Mouse (Mus musculus): ENCODE results near the gene Kalrn. TPM values are rescaled to one million over a fixed set of nuclear protein-coding genes. Genes with fewer than 3 reads are reported as not detected.

Gene Kalrn
- polyA plus RNA-seq, 1 experiment from 2014 or later: 22.4 TPM

GRCm38 (mm10) chr16:34120801-34121201, 452.5 kb downstream of the Kalrn start:
- H3K4me1 ChIP-seq (replicated peaks; ENCODE audit: control insufficient read depth, insufficient read depth, low read length): no peaks in the 10 kb centered on the region
- no peak for ATAC-seq (replicated peaks; ENCODE audit: low FRiP score)
- no peaks in the 10 kb centered on the region for H3K36me3 ChIP-seq (ENCODE audit: control insufficient read depth, insufficient read depth, low read length)
- H3K9ac ChIP-seq (ENCODE audit: low read length): no peak overlapping the region
- no peak overlapping the region for H3K27ac ChIP-seq (ENCODE audit: low read depth, low read length)
- DNase-seq (ENCODE audit: low spot score): peak; percentile 30
- no peaks in the 10 kb centered on the region for H3K9me3 ChIP-seq (ENCODE audit: control insufficient read depth, low read length)
- no peak overlapping the region for H3K4me3 ChIP-seq (ENCODE audit: low read depth, low read length)
- no peaks in the 10 kb centered on the region for H3K27me3 ChIP-seq (ENCODE audit: control insufficient read depth, insufficient read depth, low read length)
- 85% methylated on average over 9 of the region's 9 CpGs for WGBS
- H3K4me2 ChIP-seq (ENCODE audit: low read depth, low read length, severe bottlenecking): no peak overlapping the region

GRCm38 (mm10) chr16:34119844-34120243, 453.5 kb downstream of the Kalrn start:
- ATAC-seq (replicated peaks; ENCODE audit: low FRiP score) (no peak), DNase-seq (ENCODE audit: low spot score) (no peak)
- WGBS: 86% methylated on average over 7 of the region's 7 CpGs
- Histone ChIP-seq H3K9me3 (ENCODE audit: control insufficient read depth, low read length) (no peaks in the 10 kb centered on the region), H3K4me2 (ENCODE audit: low read depth, low read length, severe bottlenecking) (no peak overlapping the region), H3K27me3 (ENCODE audit: control insufficient read depth, insufficient read depth, low read length) (no peaks in the 10 kb centered on the region), H3K27ac (ENCODE audit: low read depth, low read length) (no peak overlapping the region), H3K9ac (ENCODE audit: low read length) (no peak overlapping the region), H3K36me3 (ENCODE audit: control insufficient read depth, insufficient read depth, low read length) (no peaks in the 10 kb centered on the region), H3K4me1 (replicated peaks; ENCODE audit: control insufficient read depth, insufficient read depth, low read length) (no peaks in the 10 kb centered on the region), H3K4me3 (ENCODE audit: low read depth, low read length) (no peak overlapping the region)

GRCm38 (mm10) chr16:34119370-34119769, 454.0 kb downstream of the Kalrn start:
- 16% methylated on average over 2 of the region's 2 CpGs for WGBS
- no peak overlapping the region for H3K4me2 ChIP-seq (ENCODE audit: low read depth, low read length, severe bottlenecking)
- no peaks in the 10 kb centered on the region for H3K4me1 ChIP-seq (replicated peaks; ENCODE audit: control insufficient read depth, insufficient read depth, low read length)
- DNase-seq (ENCODE audit: low spot score): peak; percentile 57
- H3K9ac ChIP-seq (ENCODE audit: low read length): no peak overlapping the region
- no peaks in the 10 kb centered on the region for H3K36me3 ChIP-seq (ENCODE audit: control insufficient read depth, insufficient read depth, low read length)
- ATAC-seq (replicated peaks; ENCODE audit: low FRiP score): no peak
- no peak overlapping the region for H3K27ac ChIP-seq (ENCODE audit: low read depth, low read length)
- no peaks in the 10 kb centered on the region for H3K9me3 ChIP-seq (ENCODE audit: control insufficient read depth, low read length)
- no peaks in the 10 kb centered on the region for H3K27me3 ChIP-seq (ENCODE audit: control insufficient read depth, insufficient read depth, low read length)
- no peak overlapping the region for H3K4me3 ChIP-seq (ENCODE audit: low read depth, low read length)

- no peaks in the 10 kb centered on the region for H3K9me3 ChIP-seq (ENCODE audit: control insufficient read depth, low read length)
- no peak for ATAC-seq (replicated peaks; ENCODE audit: low FRiP score)
- H3K36me3 ChIP-seq (ENCODE audit: control insufficient read depth, insufficient read depth, low read length): no peaks in the 10 kb centered on the region
- H3K4me3 ChIP-seq (ENCODE audit: low read depth, low read length): no peak overlapping the region
- no peaks in the 10 kb centered on the region for H3K27me3 ChIP-seq (ENCODE audit: control insufficient read depth, insufficient read depth, low read length)
- H3K9ac ChIP-seq (ENCODE audit: low read length): no peak overlapping the region
- no peaks in the 10 kb centered on the region for H3K4me1 ChIP-seq (replicated peaks; ENCODE audit: control insufficient read depth, insufficient read depth, low read length)
- no peak overlapping the region for H3K27ac ChIP-seq (ENCODE audit: low read depth, low read length)
- DNase-seq (ENCODE audit: low spot score): peak; percentile 77
- WGBS: 1% methylated on average over 3 of the region's 3 CpGs
- no peak overlapping the region for H3K4me2 ChIP-seq (ENCODE audit: low read depth, low read length, severe bottlenecking)
Measured at GRCm38 (mm10) chr16:34114665-34115064, 458.7 kb downstream of the Kalrn start.

- no peaks in the 10 kb centered on the region for H3K27me3 ChIP-seq (ENCODE audit: control insufficient read depth, insufficient read depth, low read length)
- H3K9me3 ChIP-seq (ENCODE audit: control insufficient read depth, low read length): no peaks in the 10 kb centered on the region
- 86% methylated on average over 9 of the region's 9 CpGs for WGBS
- H3K4me2 ChIP-seq (ENCODE audit: low read depth, low read length, severe bottlenecking): no peak overlapping the region
- DNase-seq (ENCODE audit: low spot score) (no peak), ATAC-seq (replicated peaks; ENCODE audit: low FRiP score) (no peak)
- no peak overlapping the region for H3K27ac ChIP-seq (ENCODE audit: low read depth, low read length)
- no peak overlapping the region for H3K9ac ChIP-seq (ENCODE audit: low read length)
- no peaks in the 10 kb centered on the region for H3K36me3 ChIP-seq (ENCODE audit: control insufficient read depth, insufficient read depth, low read length)
- H3K4me3 ChIP-seq (ENCODE audit: low read depth, low read length): no peak overlapping the region
- no peaks in the 10 kb centered on the region for H3K4me1 ChIP-seq (replicated peaks; ENCODE audit: control insufficient read depth, insufficient read depth, low read length)
Measured at GRCm38 (mm10) chr16:34113150-34113549, 460.2 kb downstream of the Kalrn start.

GRCm38 (mm10) chr16:34112490-34112889, 460.8 kb downstream of the Kalrn start:
- no peak for DNase-seq (ENCODE audit: low spot score)
- Histone ChIP-seq H3K27ac (ENCODE audit: low read depth, low read length) (no peak overlapping the region), H3K4me1 (replicated peaks; ENCODE audit: control insufficient read depth, insufficient read depth, low read length) (no peaks in the 10 kb centered on the region), H3K9me3 (ENCODE audit: control insufficient read depth, low read length) (no peaks in the 10 kb centered on the region), H3K4me3 (ENCODE audit: low read depth, low read length) (no peak overlapping the region), H3K27me3 (ENCODE audit: control insufficient read depth, insufficient read depth, low read length) (no peaks in the 10 kb centered on the region), H3K4me2 (ENCODE audit: low read depth, low read length, severe bottlenecking) (no peak overlapping the region), H3K36me3 (ENCODE audit: control insufficient read depth, insufficient read depth, low read length) (no peaks in the 10 kb centered on the region), H3K9ac (ENCODE audit: low read length) (no peak overlapping the region)
- 25% methylated on average over 5 of the region's 5 CpGs for WGBS
- no peak for ATAC-seq (replicated peaks; ENCODE audit: low FRiP score)

- Histone ChIP-seq H3K9me3 (ENCODE audit: control insufficient read depth, low read length) (no peaks in the 10 kb centered on the region), H3K4me2 (ENCODE audit: low read depth, low read length, severe bottlenecking) (no peak overlapping the region), H3K27me3 (ENCODE audit: control insufficient read depth, insufficient read depth, low read length) (no peaks in the 10 kb centered on the region), H3K27ac (ENCODE audit: low read depth, low read length) (no peak overlapping the region), H3K4me3 (ENCODE audit: low read depth, low read length) (no peak overlapping the region), H3K4me1 (replicated peaks; ENCODE audit: control insufficient read depth, insufficient read depth, low read length) (no peaks in the 10 kb centered on the region), H3K9ac (ENCODE audit: low read length) (no peak overlapping the region), H3K36me3 (ENCODE audit: control insufficient read depth, insufficient read depth, low read length) (no peaks in the 10 kb centered on the region)
- ATAC-seq (replicated peaks; ENCODE audit: low FRiP score): no peak
- WGBS: 89% methylated on average over 7 of the region's 7 CpGs
- DNase-seq (ENCODE audit: low spot score): no peak
Measured at GRCm38 (mm10) chr16:34110840-34111625, 462.3 kb downstream of the Kalrn start.

GRCm38 (mm10) chr16:34104427-34104826, 468.9 kb downstream of the Kalrn start:
- no peak for DNase-seq (ENCODE audit: low spot score)
- no peak overlapping the region for H3K4me2 ChIP-seq (ENCODE audit: low read depth, low read length, severe bottlenecking)
- 88% methylated on average over 6 of the region's 6 CpGs for WGBS

GRCm38 (mm10) chr16:34102742-34103141, 470.6 kb downstream of the Kalrn start:
- ATAC-seq (replicated peaks; ENCODE audit: low FRiP score): no peak

More at GRCm38 (mm10) chr16:34104427-34104826, 468.9 kb downstream of the Kalrn start:
- no peak for ATAC-seq (replicated peaks; ENCODE audit: low FRiP score)
- H3K9me3 ChIP-seq (ENCODE audit: control insufficient read depth, low read length): no peaks in the 10 kb centered on the region
- no peak overlapping the region for H3K4me3 ChIP-seq (ENCODE audit: low read depth, low read length)
- no peaks in the 10 kb centered on the region for H3K27me3 ChIP-seq (ENCODE audit: control insufficient read depth, insufficient read depth, low read length)
- H3K27ac ChIP-seq (ENCODE audit: low read depth, low read length): no peak overlapping the region
- H3K9ac ChIP-seq (ENCODE audit: low read length): no peak overlapping the region
- H3K36me3 ChIP-seq (ENCODE audit: control insufficient read depth, insufficient read depth, low read length): no peaks in the 10 kb centered on the region
- H3K4me1 ChIP-seq (replicated peaks; ENCODE audit: control insufficient read depth, insufficient read depth, low read length): 0 out of 2 replicates have a peak, but pooled peaks cover 2% of the 10 kb centered on the region

More at GRCm38 (mm10) chr16:34102742-34103141, 470.6 kb downstream of the Kalrn start:
- Histone ChIP-seq H3K27ac (ENCODE audit: low read depth, low read length) (no peak overlapping the region), H3K9me3 (ENCODE audit: control insufficient read depth, low read length) (no peaks in the 10 kb centered on the region), H3K27me3 (ENCODE audit: control insufficient read depth, insufficient read depth, low read length) (no peaks in the 10 kb centered on the region), H3K4me2 (ENCODE audit: low read depth, low read length, severe bottlenecking) (no peak overlapping the region), H3K9ac (ENCODE audit: low read length) (no peak overlapping the region), H3K4me1 (replicated peaks; ENCODE audit: control insufficient read depth, insufficient read depth, low read length) (0 out of 2 replicates have a peak, but pooled peaks cover 2% of the 10 kb centered on the region), H3K36me3 (ENCODE audit: control insufficient read depth, insufficient read depth, low read length) (no peaks in the 10 kb centered on the region), H3K4me3 (ENCODE audit: low read depth, low read length) (no peak overlapping the region)
- no peak for DNase-seq (ENCODE audit: low spot score)
- WGBS: 79% methylated on average over 5 of the region's 5 CpGs
